Mouse (Mus musculus) midbrain, embryonic 16.5 days (tissue): ENCODE measurements at regions not wholly inside any gene's neighbourhood (a gene's known extent, or its start where the extent isn't known, plus 50 kb on each side); places are given as distances from the start of the nearest gene placed in this dataset.
"Not testable (repeated sequence)": the region's sequence is repeated elsewhere in the genome, so short reads cannot be mapped to it uniquely, and the experiment has no call there.

Experiments
- ATAC-seq: fragments of 200-750 bp; cut with Nextera tagmentation; 2 replicates; pipeline ENCODE4 v1.8.0; 2017; ENCODE audit warnings: moderate TSS enrichment
- H3K27ac ChIP-seq: fragments of 300-500 bp; sonication (generic); 2 replicates; pipeline ENCODE4 v1.5.1; 2014; ENCODE audit warnings: mild to moderate bottlenecking, low read length, mixed read lengths
- H3K27me3 ChIP-seq: fragments of 300-500 bp; sonication (generic); 2 replicates; pipeline ENCODE4 v1.6.1; 2014; ENCODE audit warnings: low read depth, low read length, mixed read lengths; ENCODE audit not compliant: control insufficient read depth, insufficient read depth
- H3K36me3 ChIP-seq: fragments of 300-500 bp; sonication (generic); 2 replicates; pipeline ENCODE4 v1.6.1; 2014; ENCODE audit warnings: mild to moderate bottlenecking, low read length, moderate library complexity, mixed read lengths; ENCODE audit not compliant: control insufficient read depth, insufficient read depth
- H3K4me1 ChIP-seq: fragments of 300-500 bp; sonication (generic); 2 replicates; pipeline ENCODE4 v1.6.1; 2014; ENCODE audit warnings: mild to moderate bottlenecking, low read length, mixed read lengths; ENCODE audit not compliant: control insufficient read depth, insufficient read depth
- H3K4me2 ChIP-seq: fragments of 300-500 bp; sonication (generic); 2 replicates; pipeline ENCODE4 v1.6.1; 2014; ENCODE audit warnings: mild to moderate bottlenecking, low read length, mixed read lengths
- H3K4me3 ChIP-seq: fragments of 300-500 bp; sonication (generic); 2 replicates; pipeline ENCODE4 v1.5.1; 2014; ENCODE audit warnings: low read depth, mild to moderate bottlenecking, low read length, moderate library complexity, mixed read lengths
- H3K9ac ChIP-seq: fragments of 300-500 bp; sonication (generic); 2 replicates; pipeline ENCODE4 v1.6.1; 2014; ENCODE audit warnings: low read depth, low read length, mixed read lengths
- H3K9me3 ChIP-seq: fragments of 300-500 bp; sonication (generic); replicated peaks from 2 replicates; pipeline ENCODE4 v1.6.1; 2014; ENCODE audit warnings: mild to moderate bottlenecking, low read length, mixed read lengths; ENCODE audit not compliant: control insufficient read depth, poor library complexity, severe bottlenecking
- WGBS: fragments of 180-500 bp; shearing (Covaris S2); extraction: QIAGEN DNeasy Blood & Tissue Kit; methylation state at CpG from one replicate; pipeline ENCODE4 v1.1.7; 2014; 5-methylcytosine and 5-hydroxymethylcytosine counted together

DNA sequence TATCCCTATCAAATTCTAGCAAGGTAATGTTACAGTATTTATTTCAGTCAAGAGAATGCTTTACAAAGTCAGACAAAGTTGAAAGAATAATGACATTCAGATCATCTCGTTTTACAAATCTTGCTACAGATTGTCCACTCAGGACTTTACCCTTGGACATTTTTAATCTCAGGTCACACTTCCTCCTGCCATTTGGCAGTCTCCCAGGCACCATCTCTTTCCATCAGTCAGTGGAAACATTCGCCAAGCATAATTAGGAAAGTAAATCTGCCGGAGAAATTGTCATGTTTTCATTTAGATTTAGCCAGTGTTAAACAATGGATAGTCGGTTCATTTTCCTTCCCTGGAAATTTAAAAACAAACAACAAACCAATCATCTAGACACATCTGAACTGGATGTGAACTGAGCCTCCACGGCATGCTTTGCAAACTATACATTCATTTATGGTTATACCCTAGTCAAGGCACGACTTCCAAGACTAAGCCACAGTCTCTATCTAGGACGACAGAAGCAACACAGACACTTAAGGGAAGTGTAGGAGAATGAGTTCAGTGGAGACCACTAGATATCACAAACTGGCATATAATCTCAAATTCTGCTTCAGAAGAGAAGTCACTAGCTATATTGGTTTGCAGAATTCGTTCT is 839.4 kb downstream of the Cypt12 start:
- no peak overlapping the region for H3K27ac ChIP-seq
- 83% methylated on average over 8 of the region's 8 CpGs for WGBS
- H3K9ac ChIP-seq, result no peak overlapping the region
- no peak overlapping the region for H3K4me3 ChIP-seq
- no peak for ATAC-seq
- H3K9me3 ChIP-seq, result no peaks in the 10 kb centered on the region
- H3K27me3 ChIP-seq, result no peaks in the 10 kb centered on the region
- no peaks in the 10 kb centered on the region for H3K4me1 ChIP-seq
- H3K36me3 ChIP-seq, result no peaks in the 10 kb centered on the region
- no peak overlapping the region for H3K4me2 ChIP-seq

DNA sequence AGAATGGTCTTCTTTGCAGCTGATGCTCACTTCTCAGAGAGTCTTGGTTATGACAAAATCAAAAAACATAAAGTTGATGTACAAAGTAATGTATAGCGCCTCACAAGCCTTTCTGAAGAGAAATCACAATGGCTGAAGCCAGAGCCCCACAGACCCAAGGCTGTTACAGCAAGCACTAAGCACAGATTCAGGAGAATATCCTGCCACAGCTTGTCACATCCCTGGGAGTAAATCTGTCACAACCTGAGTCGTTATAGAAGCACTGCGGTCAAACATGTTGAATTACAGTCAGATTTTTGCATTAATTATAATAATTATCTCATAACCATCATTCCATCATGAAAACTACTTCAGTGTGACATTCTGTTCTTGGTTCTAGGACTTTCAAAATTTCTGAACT is 825.7 kb downstream of the 1700064H15Rik start:
- ATAC-seq, result no peak
- H3K4me1 ChIP-seq, result no peaks in the 10 kb centered on the region
- no peaks in the 10 kb centered on the region for H3K36me3 ChIP-seq
- no peaks in the 10 kb centered on the region for H3K27me3 ChIP-seq
- no peak overlapping the region for H3K9ac ChIP-seq
- no peak overlapping the region for H3K4me3 ChIP-seq
- no peak overlapping the region for H3K4me2 ChIP-seq
- 69% methylated on average over 3 of the region's 3 CpGs for WGBS
- H3K9me3 ChIP-seq, result no peaks in the 10 kb centered on the region
- no peak overlapping the region for H3K27ac ChIP-seq

DNA sequence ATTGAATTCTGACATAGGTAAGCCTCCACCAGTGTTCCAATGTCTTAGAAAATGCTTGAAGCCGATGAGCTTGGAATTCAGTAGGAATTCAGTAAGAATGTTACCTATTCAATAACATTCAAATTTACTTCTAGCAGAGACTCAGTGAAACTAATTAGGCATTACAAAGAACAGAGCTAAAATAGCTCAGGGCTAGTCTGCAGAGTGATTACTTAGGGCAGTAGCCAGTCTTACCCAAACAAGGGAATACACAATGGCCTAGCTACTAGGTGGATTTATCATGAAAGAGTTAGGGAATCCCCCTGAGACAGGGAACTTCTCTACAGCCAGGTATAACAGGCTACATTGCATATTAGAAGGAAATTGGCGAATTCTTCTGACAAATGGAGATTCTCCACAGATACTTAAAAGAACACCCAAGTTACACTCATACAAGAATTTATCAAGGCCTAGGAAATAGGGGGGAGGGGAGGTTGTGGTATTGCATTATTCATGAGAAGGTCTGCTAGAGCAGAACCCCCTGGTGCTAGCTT is 799.6 kb downstream of the 1700064H15Rik start:
- 38% methylated on average over 2 of the region's 2 CpGs for WGBS
- H3K9me3 ChIP-seq, result not testable (repeated sequence)

DNA sequence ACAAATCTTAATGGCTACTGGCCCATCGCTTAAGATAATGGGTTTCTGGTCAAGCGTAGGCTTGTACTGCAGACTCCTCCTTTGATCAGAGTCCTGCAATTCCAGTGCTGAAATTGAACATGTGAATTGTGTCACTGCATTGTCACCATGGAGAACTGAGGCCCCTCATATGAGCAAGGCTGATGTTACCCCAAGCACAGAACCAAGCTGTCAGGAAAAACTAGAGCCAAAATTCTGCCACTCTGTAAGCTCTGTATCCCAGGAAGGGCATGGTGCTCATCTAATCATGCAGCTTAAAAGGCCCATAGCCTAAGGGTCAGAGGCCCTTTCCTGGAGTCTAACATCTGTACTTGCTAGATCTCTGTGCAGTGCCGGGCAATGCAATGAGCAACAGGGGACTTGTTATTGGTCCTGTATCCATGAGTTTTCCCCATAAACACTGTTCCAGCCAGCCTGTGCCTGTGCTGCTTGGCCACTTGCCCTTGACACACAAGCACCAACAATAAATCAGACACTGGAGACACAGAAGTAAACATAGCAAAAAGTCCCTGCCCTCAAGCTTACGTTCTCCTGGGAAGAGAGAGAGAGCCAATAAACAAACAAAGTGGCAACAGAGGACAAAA is 760.2 kb downstream of the 1700064H15Rik start:
- H3K9ac ChIP-seq, result no peak overlapping the region
- no peak overlapping the region for H3K4me2 ChIP-seq
- no peak overlapping the region for H3K4me3 ChIP-seq
- H3K9me3 ChIP-seq, result no peaks in the 10 kb centered on the region
- no peaks in the 10 kb centered on the region for H3K27me3 ChIP-seq
- H3K27ac ChIP-seq, result no peak overlapping the region
- H3K4me1 ChIP-seq, result no peaks in the 10 kb centered on the region
- WGBS, result 81% methylated on average over 4 of the region's 4 CpGs
- no peaks in the 10 kb centered on the region for H3K36me3 ChIP-seq
- no peak for ATAC-seq

More for the DNA sequence above, 799.6 kb downstream of the 1700064H15Rik start:
- H3K9ac ChIP-seq, ATAC-seq, H3K36me3 ChIP-seq, H3K4me1 ChIP-seq, H3K27me3 ChIP-seq, H3K4me3 ChIP-seq, H3K4me2 ChIP-seq, H3K27ac ChIP-seq: not testable (repeated sequence)

- H3K36me3 ChIP-seq, result no peaks in the 10 kb centered on the region
- H3K4me1 ChIP-seq, result no peaks in the 10 kb centered on the region
- no peak overlapping the region for H3K9ac ChIP-seq
- H3K27ac ChIP-seq, result no peak overlapping the region
- H3K4me3 ChIP-seq, result no peak overlapping the region
- no peak overlapping the region for H3K4me2 ChIP-seq
- ATAC-seq, result no peak
- 67% methylated on average over 2 of the region's 2 CpGs for WGBS
- H3K27me3 ChIP-seq, result no peaks in the 10 kb centered on the region
- no peaks in the 10 kb centered on the region for H3K9me3 ChIP-seq
These were observed 759.7 kb downstream of the 1700064H15Rik start for GRCm38 (mm10) chr3:18868758-18869157.

DNA sequence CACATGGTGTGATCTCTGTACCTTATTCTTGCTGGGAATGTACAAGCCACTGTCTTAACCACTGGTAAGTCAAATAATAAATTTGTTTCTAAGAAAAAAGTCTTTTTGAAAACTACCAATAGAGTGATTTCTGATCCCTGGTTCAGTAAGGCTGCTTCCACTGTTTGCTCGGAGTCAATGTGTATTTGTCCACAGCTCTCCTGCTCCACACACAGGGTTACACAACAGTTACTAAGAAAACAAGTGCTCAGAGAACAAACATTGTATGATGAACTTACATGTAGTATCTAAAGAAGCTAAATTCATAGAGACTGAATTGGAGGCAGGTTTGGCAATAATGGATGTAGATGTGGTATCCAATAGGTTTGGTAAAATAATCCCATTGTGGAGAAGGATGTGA is 751.4 kb downstream of the 1700064H15Rik start:
- Histone ChIP-seq H3K36me3 (no peaks in the 10 kb centered on the region), H3K4me1 (no peaks in the 10 kb centered on the region), H3K9me3 (no peaks in the 10 kb centered on the region), H3K27ac (no peak overlapping the region), H3K27me3 (no peaks in the 10 kb centered on the region), H3K9ac (no peak overlapping the region), H3K4me2 (no peak overlapping the region), H3K4me3 (no peak overlapping the region)
- WGBS, result 95% methylated on average over 1 of the region's 1 CpGs
- no peak for ATAC-seq

GRCm38 (mm10) chr3:18877572-18877971 is 750.9 kb downstream of the 1700064H15Rik start:
- no peak for ATAC-seq
- WGBS, result 89% methylated on average over 3 of the region's 3 CpGs

GRCm38 (mm10) chr3:18881186-18881585 is 747.3 kb downstream of the 1700064H15Rik start:
- H3K4me2 ChIP-seq, result no peak overlapping the region
- no peaks in the 10 kb centered on the region for H3K9me3 ChIP-seq
- no peak overlapping the region for H3K27ac ChIP-seq
- H3K4me3 ChIP-seq, result no peak overlapping the region
- 79% methylated on average over 2 of the region's 2 CpGs for WGBS
- H3K27me3 ChIP-seq, result no peaks in the 10 kb centered on the region
- H3K9ac ChIP-seq, result no peak overlapping the region
- H3K4me1 ChIP-seq, result no peaks in the 10 kb centered on the region
- H3K36me3 ChIP-seq, result no peaks in the 10 kb centered on the region
- no peak for ATAC-seq

More at GRCm38 (mm10) chr3:18877572-18877971, 750.9 kb downstream of the 1700064H15Rik start:
- Histone ChIP-seq H3K27me3 (no peaks in the 10 kb centered on the region), H3K4me1 (no peaks in the 10 kb centered on the region), H3K27ac (no peak overlapping the region), H3K4me3 (no peak overlapping the region), H3K4me2 (no peak overlapping the region), H3K9ac (no peak overlapping the region), H3K36me3 (no peaks in the 10 kb centered on the region), H3K9me3 (no peaks in the 10 kb centered on the region)

DNA sequence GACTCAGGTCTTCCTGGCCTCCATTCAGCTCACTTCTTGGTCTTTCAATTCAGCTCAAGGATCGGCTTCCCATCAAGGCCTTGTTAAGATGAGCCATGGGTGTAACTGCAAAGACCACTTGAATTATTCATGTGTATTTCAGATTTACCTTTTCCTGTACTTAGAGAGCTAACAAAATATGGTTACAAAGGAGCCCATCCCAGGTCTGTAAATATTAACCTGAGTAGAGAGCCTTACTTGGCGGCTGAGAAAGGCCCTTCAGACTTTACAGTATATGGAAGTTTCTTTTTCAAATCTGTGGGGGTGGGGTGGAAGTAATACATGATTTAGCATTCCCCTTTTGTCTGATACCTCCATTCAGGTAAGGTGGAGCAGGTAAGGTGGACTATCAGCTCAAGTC is 735.7 kb downstream of the 1700064H15Rik start:
- WGBS, result 92% methylated on average over 2 of the region's 2 CpGs

More for the DNA sequence above, 735.7 kb downstream of the 1700064H15Rik start:
- no peak for ATAC-seq
- Histone ChIP-seq H3K9ac (no peak overlapping the region), H3K27me3 (no peaks in the 10 kb centered on the region), H3K36me3 (no peaks in the 10 kb centered on the region), H3K4me3 (no peak overlapping the region), H3K4me2 (no peak overlapping the region), H3K27ac (no peak overlapping the region), H3K4me1 (no peaks in the 10 kb centered on the region), H3K9me3 (no peaks in the 10 kb centered on the region)
